Comparison of ENCODE assay signal across 22 mouse cellular contexts in the genomic region with DNA sequence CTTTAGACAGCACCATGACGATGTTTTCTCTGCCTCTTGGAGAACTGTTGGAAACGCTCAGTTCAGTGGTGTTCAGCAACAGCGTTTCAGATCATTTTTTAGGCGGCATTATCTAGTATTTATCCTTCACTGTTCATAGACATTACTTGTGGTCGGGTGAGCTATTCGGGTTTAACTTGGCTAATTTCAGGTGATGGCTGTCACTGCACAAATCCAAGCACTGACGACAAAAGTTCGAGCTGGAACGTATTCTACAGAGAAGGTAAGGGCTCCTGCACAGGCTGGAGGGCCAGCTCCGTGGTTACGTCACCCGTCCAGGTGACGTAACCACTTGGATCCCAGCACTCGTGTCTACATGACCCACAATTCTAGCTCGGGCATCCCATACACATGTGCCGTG. TPM values are rescaled to one million over a fixed set of nuclear protein-coding genes. Genes with fewer than 3 reads are reported as not detected.
"Had no signal": no experiment of that assay in that cellular context is flagged by ENCODE, and none has a peak within 500 bp of the region (broad histone marks: within the 10 kb centered on the region; RNA-seq: fewer than 3 reads in every experiment).

No protein-coding gene starts in this region.

- H3K4me2 ChIP-seq: midbrain, embryonic 13.5 days had no signal

- H3K27ac ChIP-seq: kidney, postnatal 0 days; limb, embryonic 13.5 days; midbrain, embryonic 13.5 days; neural tube, embryonic 15.5 days; stomach, postnatal 0 days had no signal

- H3K27me3 ChIP-seq: limb, embryonic 13.5 days; midbrain, embryonic 13.5 days; neural tube, embryonic 15.5 days had no signal

- H3K9ac ChIP-seq: limb, embryonic 13.5 days; midbrain, embryonic 13.5 days; neural tube, embryonic 15.5 days had no signal

- ATAC-seq: midbrain, embryonic 13.5 days had no signal

- H3K9me3 ChIP-seq: limb, embryonic 13.5 days; midbrain, embryonic 13.5 days; neural tube, embryonic 15.5 days had no signal

- DNase-seq: kidney, adult 11 months; kidney, adult 9 months; kidney, postnatal 36 days; layer of hippocampus, adult 9-11 months; layer of hippocampus, postnatal 36 days; lung, adult 18-20 months; right cerebral cortex, adult 18-20 months; right cerebral cortex, postnatal 25 days; thymus, postnatal 4 days had no signal

- H3K4me3 ChIP-seq: neural tube, embryonic 15.5 days had no signal

RNA-seq across cellular contexts. Expression of gene Myh7, which starts 22.4 kb away (rescaled TPM):
- total RNA-seq: megakaryocyte-erythroid progenitor cell, adult 5-6 weeks had no signal

RNA-seq across cellular contexts. Expression of gene Gm17428, which starts 40.1 kb away (rescaled TPM):
- total RNA-seq: layer of hippocampus, adult 18-20 months; layer of hippocampus, postnatal 36 days; left cerebral cortex, adult 8-10 months; left cerebral cortex, postnatal 25 days; megakaryocyte-erythroid progenitor cell, adult 5-6 weeks had no signal
- polyA plus RNA-seq: kidney, postnatal 0 days; limb, embryonic 13.5 days; lung, embryonic 16.5 days; midbrain, embryonic 13.5 days; myocyte; neural tube, embryonic 11.5 days; neural tube, embryonic 15.5 days; small intestine, adult 2 months; stomach, postnatal 0 days had no signal

RNA-seq across cellular contexts. Expression of gene Myh6, which starts 50.1 kb away (rescaled TPM):
- total RNA-seq: megakaryocyte-erythroid progenitor cell, adult 5-6 weeks had no signal
- polyA plus RNA-seq: small intestine, adult 2 months had no signal
